Mouse (Mus musculus) c-Kit-positive CD71-positive TER-119-negative erythroid progenitor cells, embryonic 14.5 days (primary cell): ENCODE data around the gene AY358078.
A peak's percentile ranks its signal among the peaks of the same experiment; 100 is the strongest.
"Not testable (repeated sequence)": the region's sequence is repeated elsewhere in the genome, so short reads cannot be mapped to it uniquely, and the experiment has no call there.

Experiments
- DNase-seq: peaks from one replicate; pipeline ENCODE4 v3.0.0-alpha.2; 2013; ENCODE audit warnings: low read depth

Gene AY358078

GRCm38 (mm10) chr14:51799746-51800145, at the start of gene AY358078:
Gene AY358078, plus strand, starts transcription at chr14:51800046.
- no peak for DNase-seq

GRCm38 (mm10) chr14:51755944-51756343, 43.9 kb upstream of the AY358078 start:
- no peak for DNase-seq

- not testable (repeated sequence) for DNase-seq
These were observed 28.5 kb upstream of the AY358078 start for GRCm38 (mm10) chr14:51771378-51771777.

GRCm38 (mm10) chr14:51773490-51773889, 26.4 kb upstream of the AY358078 start, which contains the start of gene Ang4:
Gene Ang4, minus strand, starts transcription at chr14:51773590.
- no peak for DNase-seq

GRCm38 (mm10) chr14:51777791-51778190, 22.1 kb upstream of the AY358078 start:
- DNase-seq = no peak

- DNase-seq = no peak
These were observed 20.9 kb upstream of the AY358078 start for GRCm38 (mm10) chr14:51778865-51779481.

- DNase-seq = no peak
These were observed 13.5 kb upstream of the AY358078 start for GRCm38 (mm10) chr14:51786335-51786734.

GRCm38 (mm10) chr14:51787061-51787460, 12.8 kb upstream of the AY358078 start:
- no peak for DNase-seq

- peak; percentile 10 for DNase-seq
These were observed 10.7 kb upstream of the AY358078 start for GRCm38 (mm10) chr14:51789196-51789595.

- DNase-seq = no peak
These were observed 5.7 kb upstream of the AY358078 start for GRCm38 (mm10) chr14:51794106-51794505.

GRCm38 (mm10) chr14:51826625-51827024, 26.8 kb downstream of the AY358078 start:
- no peak for DNase-seq

- DNase-seq = not testable (repeated sequence)
These were observed 28.0 kb downstream of the AY358078 start for GRCm38 (mm10) chr14:51827842-51828241.

GRCm38 (mm10) chr14:51829188-51829587, 29.3 kb downstream of the AY358078 start:
- DNase-seq = no peak

- DNase-seq = not testable (repeated sequence)
These were observed 38.6 kb downstream of the AY358078 start for GRCm38 (mm10) chr14:51838480-51838879.

GRCm38 (mm10) chr14:51842250-51842649, 42.4 kb downstream of the AY358078 start:
- no peak for DNase-seq

- DNase-seq = no peak
These were observed 42.9 kb downstream of the AY358078 start for GRCm38 (mm10) chr14:51842781-51843180.

- DNase-seq = no peak
These were observed 44.0 kb downstream of the AY358078 start for GRCm38 (mm10) chr14:51843882-51844281.

GRCm38 (mm10) chr14:51846566-51846965, 46.7 kb downstream of the AY358078 start:
- no peak for DNase-seq

GRCm38 (mm10) chr14:51851006-51851405, 51.2 kb downstream of the AY358078 start:
- not testable (repeated sequence) for DNase-seq

- DNase-seq = no peak
These were observed 53.6 kb downstream of the AY358078 start, which contains the start of gene Ear6 for GRCm38 (mm10) chr14:51853399-51853798. Gene Ear6, plus strand, starts transcription at chr14:51853699.

GRCm38 (mm10) chr14:51855280-51855679, 55.4 kb downstream of the AY358078 start:
- DNase-seq = not testable (repeated sequence)

- DNase-seq = not testable (repeated sequence)
These were observed 63.8 kb downstream of the AY358078 start for GRCm38 (mm10) chr14:51863603-51864002.

- DNase-seq = no peak
These were observed 70.9 kb downstream of the AY358078 start for GRCm38 (mm10) chr14:51870756-51871155.

GRCm38 (mm10) chr14:51871741-51872140, 71.9 kb downstream of the AY358078 start:
- no peak for DNase-seq
